Mouse (Mus musculus) kidney, postnatal 25 days (tissue): ENCODE measurements at regions not wholly inside any gene's neighbourhood (a gene's known extent, or its start where the extent isn't known, plus 50 kb on each side); places are given as distances from the start of the nearest gene placed in this dataset.

Experiments
- DNase-seq, 2 experiments: peaks; one replicate each; pipeline ENCODE4 v3.0.0; 2021; ENCODE audit warnings: mixed read lengths in 2 of 2

DNA sequence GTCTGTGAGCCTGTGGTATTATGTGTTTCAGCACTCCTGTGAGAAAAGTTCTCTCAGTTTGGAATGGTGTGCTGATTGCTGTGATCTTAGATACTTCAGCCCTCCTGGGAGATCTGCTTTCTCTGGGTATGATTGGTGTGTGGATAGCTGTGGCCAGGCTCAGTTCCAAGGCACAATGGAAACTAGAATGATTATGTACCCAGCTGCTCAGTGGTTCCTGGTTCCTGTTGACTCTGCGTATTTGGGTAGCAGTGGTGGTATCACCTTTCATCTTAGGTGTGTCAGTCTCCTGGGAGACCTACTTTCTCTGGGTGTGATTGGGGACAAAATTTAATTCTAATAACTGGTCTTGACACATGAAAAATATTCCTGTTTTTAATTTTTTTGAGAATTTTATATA lies 90.1 kb upstream of the Tas2r114 start:
- DNase-seq = peak in 1 of 2 experiments; percentile 10
